Mouse (Mus musculus) ES-CJ7 (cell line): Measurements from ENCODE around the gene Mitd1.

Source experiments
- DNase-seq: peaks from one replicate; pipeline ENCODE4 v3.0.0; 2011; ENCODE audit warnings: low read depth, low spot score

The Mitd1 gene

DNA sequence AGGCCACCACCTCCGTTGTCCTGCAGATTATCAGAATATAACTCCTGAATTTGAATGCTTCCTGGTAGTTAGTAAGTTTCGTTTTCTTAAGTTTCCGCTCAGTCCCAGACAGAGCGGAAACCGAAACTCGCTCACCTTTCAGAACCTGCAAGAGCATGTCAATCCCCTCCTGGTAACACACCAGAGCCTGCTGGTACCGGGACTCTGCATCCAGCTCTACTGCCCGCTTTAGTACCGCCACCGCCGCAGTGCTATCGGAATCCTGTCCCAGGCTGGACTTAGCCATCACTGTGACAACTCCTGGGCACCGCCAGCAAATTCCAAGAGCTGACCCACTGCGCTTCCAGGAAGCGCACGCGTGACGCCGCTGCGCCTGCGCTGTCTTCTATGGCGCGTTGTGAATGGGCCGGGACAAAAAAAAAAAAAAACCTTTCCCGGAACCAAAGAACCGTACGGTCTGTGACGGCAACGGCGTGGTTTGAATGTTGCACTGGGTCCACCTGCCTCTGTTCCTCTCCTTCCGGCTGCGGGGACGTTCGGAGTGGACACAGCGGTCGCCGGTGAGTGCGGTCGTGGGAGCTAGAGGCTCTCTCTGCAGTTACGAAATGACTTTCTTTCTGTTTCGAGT lies at the start of gene Mitd1, which contains the start of gene Mrpl30:
Gene Mitd1 (minus strand): TSS at position 387 of the 628 bp plus-strand sequence.
Gene Mrpl30 (plus strand): TSS at position 453 of the 628 bp plus-strand sequence.
- peak; percentile 96 for DNase-seq

DNA sequence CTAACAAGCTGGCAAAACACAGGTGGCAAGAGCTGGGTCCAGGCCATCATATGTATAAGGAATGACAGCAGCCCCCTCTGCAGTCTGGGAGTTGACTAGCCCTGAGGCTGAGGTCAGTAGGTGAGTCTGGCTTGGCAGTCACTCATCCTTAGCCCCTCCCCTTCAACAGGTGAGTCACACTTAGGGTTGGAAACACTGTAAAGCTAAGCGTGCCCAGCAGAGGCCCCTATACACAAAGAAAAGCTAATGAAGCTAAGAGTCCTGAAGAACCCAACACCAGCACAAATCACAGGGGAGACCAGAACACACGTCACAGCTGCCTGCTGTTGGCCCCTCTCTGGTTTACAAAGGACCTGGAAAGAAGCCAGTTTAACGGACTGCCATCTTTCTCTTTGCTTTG lies 41.6 kb upstream of the Mitd1 start:
- peak; percentile 93 for DNase-seq

DNA sequence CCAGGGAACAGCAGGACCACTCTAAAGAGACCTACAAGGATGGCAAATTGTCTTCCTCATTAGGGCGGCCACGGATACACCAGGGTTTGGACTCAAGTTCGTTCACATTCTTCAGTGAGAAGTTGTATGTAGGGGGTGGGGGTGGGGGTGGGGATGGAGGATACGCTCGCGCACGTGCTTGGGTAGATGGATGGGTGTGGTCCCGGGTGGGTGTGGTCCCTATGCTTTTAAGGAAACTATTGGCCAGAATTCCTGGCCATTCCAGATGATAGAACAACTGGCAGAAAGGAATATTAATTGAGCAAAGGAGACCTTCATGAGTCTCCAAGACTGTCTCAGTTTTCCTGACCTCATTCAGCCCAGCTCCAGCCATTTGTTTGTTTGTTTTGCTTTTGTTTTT lies 35.8 kb upstream of the Mitd1 start:
- peak; percentile 78 for DNase-seq

DNA sequence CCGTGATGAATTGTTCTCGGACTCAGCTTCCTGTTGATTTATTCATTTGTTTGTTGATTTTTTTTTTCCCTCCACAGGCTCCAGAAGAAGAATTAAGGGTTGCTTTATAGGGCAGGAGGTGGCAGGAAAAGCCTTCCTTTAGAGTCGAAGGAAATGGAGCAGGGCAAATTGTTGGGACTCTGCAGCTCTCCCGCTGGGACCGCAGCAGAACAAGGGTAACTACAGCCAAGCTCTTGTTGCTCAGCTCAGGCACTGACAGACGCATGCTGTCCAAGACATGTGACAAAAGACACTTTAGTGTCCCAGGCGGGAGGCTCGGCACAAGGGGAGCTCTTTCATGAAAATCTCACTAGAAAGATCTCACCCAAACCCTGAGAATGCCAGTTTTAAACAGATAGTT lies 32.3 kb upstream of the Mitd1 start:
- DNase-seq, result no peak

DNA sequence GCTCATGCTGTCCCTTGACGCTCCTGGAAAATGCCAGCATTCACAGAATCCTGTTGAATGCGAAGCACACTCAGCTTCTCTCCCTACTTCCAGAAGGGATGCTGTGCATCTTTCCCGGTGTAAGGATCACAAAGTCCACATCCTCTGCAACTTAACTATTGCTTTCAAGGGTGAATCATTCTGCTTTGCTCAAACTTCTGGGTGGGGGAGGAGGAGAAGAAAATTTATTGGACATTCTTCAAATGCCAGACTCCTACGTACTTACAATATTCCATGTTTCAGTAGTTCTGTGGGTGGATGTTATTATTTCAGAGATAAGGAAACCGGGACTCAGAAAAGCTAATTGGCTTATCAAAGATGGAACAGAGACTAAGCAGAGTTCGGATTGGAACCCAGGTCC lies 27.9 kb upstream of the Mitd1 start:
- DNase-seq, result no peak

DNA sequence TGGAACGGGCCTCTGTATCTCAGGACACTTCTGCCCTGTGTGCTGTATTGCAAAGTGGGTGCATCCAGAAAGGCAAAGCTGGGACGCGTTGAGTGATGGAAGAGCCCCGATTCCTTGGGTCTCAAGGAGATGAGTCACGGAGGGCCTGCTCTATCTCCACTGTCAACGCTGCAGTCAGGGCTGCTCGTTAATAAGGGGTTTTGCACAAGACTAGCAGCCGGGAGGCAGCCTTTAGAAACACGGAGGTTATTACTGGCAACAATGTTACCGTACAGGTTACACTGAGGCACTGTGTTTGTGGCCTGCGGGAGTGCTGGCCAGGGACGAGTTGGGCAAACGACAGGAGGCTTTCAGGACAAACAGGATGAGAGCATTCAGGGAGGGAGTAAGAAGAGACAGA lies 27.5 kb upstream of the Mitd1 start:
- no peak for DNase-seq

DNA sequence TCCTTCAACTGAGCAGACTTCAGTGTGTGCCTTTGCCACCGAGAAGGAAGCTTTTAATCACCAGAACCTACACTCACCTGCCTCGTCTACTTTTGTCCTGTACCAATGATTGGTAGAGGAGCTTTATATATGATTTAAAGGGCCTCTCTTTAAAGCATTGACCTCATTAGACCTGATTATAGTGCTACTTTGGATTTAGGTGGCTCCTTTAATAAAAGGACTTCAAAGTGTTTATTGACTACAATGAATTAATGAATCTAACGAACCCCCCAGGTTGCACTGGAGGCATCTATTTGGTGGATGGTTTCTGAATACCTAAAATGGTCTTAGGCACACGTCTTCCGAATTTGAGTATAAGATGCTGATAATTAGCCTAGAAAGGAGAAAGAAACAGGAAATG lies 26.2 kb upstream of the Mitd1 start, which contains the start of gene Lyg2:
Gene Lyg2 (minus strand): TSS at position 101 of the 400 bp plus-strand sequence.
- DNase-seq, result no peak

DNA sequence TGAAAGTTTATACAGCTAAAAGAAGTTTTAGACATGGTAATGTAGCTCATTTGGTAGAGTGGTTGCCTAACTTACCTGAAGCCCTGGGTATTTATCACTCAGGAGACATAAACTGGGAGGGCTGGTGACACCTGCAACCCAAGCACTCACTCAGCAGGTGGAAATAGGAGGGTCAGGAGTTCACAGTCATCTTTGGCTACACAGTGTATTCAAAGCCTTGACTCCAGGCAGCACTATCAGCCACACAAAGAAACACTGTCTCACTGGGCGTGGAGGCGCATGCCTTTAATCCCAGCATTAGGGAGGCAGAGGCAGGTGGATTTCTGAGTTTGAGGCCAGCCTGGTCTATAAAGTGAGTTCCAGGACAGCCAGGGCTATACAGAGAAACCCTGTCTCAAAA lies 22.5 kb upstream of the Mitd1 start:
- peak; percentile 69 for DNase-seq

DNA sequence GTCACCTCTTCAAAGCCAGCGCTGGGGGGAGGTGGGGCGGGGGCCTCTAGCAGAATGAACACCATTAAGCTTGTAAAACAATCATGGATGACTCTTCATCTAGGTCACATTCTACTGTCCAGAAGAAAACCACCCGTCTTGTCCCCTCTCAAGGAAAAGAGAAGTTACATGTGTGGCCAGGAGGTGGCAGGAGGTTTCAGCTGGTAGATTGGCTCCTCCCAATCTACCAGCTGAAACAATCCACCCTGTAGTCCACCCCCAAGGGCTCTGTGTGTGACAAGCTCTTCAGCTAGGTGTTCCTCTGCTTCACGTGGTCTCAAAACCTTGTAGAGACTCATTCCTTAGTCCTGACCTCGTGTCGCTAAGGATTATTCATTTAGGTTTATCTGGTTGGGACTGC lies 13.0 kb upstream of the Mitd1 start:
- peak; percentile 71 for DNase-seq

DNA sequence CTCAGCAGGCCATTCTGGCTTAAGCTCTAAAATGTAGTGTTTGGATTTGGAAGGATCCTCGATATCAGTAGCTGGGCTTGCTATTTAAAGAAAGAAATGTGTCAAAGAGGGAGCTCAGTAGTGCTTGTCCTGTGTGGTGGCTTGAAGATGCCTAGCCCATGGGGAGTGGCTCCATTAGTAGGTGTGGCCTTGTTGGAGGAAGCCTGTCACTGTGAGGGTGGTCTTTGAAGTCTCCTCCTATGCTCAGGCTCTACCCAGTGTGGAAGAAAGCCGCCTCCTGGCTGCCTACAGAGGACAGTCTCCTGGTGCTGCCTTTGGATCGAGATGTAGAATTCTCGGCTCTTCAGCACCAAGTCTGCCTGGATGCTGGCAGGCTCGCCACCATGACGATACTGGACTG lies 10.1 kb upstream of the Mitd1 start:
- peak; percentile 82 for DNase-seq

DNA sequence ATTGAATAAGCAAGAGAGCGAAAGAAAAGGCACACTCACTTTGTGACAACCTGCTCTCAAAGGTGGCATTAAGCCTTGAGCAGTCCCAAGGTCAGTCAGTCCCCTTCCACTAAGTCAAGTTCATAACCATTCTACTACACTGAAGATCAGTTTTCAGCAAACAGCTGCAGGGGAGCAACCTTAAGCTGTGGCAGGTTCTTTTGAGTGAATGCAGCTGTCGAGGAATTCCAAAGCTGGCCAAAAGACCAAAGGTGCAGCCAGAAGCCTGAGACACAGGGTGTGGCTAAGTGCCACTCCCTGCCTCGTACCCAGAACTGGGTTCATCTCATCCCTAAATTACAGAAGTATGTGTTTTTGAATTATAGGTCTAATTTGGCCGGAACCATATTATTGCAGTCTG lies 9.6 kb upstream of the Mitd1 start:
- no peak for DNase-seq

DNA sequence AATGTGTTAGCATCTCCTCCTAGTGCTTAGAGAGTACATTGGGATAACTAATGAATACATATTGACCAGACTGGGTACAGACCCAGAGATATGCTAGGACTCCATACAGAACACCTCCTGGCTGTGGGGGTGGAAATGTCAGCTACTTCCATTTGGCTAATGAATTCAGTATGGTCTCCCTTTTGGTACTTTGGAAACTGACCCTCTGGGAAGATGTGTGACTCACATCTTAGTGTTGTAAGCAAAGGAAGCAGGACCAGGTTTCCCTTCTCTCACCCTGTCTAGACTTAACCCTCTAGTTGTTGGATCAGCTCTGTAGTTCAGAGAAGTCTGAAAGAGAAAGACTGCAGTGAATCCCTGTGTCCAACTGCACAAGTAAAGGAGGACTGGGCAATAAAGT lies 4.4 kb upstream of the Mitd1 start:
- DNase-seq, result no peak

DNA sequence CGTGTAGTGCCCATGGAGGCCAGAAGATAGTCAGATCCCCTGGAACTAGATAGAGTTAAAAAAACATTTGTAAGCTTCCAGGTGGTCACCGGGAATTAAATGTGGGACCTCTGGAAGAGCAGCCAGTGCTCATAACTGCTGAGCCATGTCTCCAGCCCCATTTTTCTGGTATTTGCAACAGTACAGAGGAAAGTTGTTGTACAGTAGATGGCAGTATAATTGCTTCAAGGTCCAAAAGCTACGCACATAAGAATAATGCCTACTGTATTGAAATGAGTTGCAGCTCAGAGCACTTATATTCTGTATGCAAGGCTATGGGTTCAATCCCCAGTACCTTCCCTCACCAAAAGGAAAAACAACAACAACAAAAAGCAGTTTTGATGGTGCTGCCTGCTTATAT lies 1.2 kb upstream of the Mitd1 start:
- DNase-seq, result no peak

DNA sequence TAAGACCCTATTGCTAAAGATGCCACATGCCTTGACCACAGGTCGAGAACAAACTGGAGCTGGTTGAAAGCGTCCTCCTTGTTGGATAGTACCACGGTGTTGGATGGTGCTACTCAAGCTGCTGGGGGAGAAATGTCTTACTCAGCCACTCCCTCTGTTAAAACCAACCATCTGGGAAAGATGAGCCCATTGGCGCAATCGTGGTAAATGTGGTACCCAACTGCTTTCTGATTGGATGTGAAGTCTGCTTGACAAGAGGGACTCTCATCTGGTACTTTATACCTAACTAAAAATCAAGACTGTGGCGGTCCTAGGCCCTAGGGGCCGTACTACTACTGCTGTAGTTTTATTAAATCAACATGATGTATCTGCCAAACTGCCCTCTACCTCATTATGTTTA lies 1.0 kb downstream of the Mitd1 start:
- DNase-seq, result no peak

DNA sequence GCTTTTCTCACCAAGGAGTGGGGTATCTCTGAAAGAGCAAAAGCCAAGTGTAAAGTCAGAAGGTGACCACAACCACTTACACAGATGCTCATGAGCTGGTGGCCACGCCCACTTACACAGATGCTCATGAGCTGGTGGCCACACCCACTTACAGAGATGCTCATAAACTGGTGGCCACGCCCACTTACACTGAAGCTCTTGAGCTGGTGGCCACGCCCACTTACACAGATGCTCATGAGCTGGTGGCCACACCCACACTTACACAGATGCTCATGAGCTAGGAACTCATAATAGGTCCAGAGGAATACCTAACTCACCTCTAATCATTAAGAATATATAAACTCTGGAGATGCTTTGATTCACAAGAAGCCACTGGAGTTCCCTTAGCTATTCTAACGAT lies 5.8 kb downstream of the Mitd1 start:
- DNase-seq, result peak; percentile 86

DNA sequence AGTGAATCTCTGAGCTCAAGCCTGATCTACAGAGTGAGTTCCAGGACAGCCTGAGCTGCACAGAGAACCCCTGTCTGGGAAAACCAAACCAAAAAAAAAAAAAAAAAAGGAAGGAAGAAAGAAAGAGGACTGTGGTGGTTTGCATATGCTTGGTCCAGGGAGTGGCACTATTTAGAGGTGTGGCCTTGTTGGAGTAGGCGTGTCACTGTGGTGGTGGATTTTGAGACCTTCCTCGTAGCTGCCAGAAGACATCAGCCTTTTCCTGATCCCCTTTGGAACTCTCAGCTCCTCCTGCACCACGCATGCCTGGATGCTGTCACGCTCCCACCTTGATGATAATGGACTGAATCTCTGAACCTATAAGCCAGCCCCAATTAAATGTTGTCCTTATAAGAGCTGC lies 6.8 kb downstream of the Mitd1 start:
- DNase-seq, result peak; percentile 68

DNA sequence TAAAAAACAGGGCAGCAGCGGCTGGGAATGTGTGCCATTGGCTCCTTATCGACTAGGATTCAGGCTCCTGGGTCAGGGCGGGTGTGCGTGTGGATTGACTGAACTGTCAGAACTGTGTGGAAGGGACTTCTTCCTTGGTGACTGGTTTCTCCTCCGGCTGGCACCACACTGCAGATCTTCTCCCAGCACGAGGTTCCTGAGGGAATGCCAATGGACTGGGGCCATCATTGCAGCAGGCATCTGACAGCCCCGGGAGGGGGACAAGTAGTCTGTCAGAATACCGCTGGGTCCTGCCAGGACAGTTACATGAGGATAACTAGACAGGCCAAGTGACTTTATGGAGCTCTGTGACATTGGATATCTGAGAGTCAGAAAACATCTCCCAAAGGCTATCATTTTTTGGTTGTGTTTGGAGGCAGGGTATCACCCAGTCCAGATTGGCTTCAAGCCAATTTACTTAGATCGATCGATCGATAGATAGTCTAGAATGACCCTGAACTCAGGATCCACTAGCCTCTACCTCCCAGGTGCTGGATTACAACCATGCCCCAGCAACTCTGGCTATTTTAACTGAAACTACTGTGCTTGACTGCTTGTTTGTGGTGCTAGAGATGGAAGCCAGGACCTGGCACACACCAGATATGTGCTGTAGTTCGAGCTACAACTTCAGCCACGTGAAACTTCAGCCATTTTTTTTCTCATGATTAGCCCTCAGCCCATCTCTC lies 12.3 kb downstream of the Mitd1 start:
- DNase-seq, result no peak

DNA sequence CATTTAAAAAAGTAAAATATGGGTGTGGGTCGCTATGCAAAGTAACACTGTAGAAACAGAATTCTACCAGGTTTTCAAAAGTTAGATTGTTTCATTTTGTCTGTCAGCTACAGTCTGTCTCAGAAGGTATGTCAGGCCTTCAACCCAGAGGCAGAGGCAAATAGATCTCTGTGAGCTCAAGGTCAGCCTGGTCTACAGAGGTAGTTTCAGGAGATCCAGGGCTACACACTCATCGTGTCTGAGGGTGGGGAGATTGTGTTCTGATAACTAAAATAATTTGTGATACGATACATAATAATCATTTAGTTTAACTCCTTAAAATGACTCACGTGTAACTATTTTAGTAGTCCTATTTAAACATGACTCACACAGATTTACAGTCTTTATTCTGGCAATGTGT lies 17.1 kb downstream of the Mitd1 start:
- DNase-seq, result no peak

DNA sequence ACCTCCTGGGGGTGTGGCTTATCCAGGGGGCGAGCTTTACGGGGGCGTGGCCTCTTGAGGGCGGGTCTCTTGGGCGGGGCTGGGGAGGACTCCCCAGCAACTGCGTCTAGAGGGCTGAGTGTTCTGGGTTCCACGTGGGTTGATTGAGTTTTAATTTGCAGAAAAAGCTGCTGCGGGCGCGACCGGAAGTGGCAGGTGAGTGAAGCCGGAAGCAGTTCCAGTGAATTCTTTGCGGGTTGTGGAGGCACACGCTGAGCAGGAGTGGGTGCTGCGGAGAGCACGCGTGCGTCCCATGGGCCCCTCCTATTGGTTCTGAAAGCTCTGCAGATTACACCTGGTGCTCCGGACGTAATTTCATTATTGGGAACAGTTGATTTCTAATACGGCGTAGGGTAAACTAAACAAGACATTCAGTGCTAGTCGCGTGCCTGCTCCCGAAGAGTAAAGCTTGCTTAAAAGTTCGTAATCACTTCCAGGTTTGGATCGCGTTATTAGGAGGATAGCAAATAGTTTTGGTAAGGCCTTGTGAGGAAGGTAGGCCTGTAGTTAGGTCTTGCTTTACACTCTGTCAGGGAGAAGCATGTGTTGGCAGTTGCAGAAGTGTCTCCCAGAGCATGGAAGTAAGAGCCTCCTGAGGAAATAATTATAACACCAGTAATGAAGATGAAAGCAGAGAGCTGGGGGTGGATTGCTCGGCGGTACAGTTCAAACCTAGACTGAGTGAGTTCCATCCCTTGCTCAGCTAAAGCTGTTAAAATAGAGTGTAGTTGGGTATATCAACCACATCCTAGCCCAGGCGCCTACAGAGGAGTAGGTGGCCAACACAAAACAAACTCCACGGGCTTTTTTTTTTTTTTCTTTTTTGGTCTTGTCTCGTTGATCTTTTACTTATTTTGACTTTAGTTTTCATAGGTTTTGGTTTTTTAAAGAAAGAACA lies 17.8 kb downstream of the Mitd1 start:
- peak; percentile 95 for DNase-seq

DNA sequence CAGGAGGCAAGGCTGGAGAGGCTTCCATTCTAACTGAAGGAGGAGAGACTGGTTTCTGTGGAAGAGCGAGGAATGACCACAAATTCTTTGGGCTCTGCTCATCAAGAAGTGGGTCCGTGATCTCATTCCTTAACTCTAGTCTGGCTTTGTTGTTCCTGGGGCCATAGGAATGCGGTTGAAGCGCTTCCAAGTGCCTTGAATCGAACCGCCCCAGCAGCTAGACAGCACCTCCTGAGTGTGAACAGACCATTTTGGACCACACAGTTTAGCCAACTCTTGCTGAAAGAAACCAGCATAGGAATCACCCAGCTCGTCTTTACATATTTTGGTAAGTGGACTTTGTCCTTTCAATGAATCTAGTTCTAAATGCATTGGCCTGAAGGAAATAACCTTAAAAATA lies 18.5 kb downstream of the Mitd1 start, which contains the start of gene Lipt1:
Gene Lipt1 (plus strand): TSS at position 35 of the 400 bp plus-strand sequence.
- no peak for DNase-seq

DNA sequence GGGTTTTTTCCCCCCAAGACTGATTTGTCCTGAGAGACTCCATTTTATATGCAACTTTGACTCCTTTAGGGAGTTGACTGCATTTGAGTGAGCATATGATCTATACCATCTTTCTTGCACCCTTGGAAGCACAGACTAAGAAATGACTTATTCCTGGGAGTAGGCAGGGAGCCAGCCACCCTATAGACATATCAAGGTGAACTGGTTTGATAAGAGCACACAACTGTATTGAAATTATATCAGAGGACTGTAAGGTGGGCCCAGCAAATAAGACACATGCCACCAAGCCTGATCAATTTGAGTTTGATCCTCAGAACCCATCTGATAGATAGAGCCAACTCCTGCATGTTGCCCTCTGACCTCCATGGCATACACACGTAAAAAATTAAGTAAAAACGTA lies 20.8 kb downstream of the Mitd1 start:
- DNase-seq, result no peak

DNA sequence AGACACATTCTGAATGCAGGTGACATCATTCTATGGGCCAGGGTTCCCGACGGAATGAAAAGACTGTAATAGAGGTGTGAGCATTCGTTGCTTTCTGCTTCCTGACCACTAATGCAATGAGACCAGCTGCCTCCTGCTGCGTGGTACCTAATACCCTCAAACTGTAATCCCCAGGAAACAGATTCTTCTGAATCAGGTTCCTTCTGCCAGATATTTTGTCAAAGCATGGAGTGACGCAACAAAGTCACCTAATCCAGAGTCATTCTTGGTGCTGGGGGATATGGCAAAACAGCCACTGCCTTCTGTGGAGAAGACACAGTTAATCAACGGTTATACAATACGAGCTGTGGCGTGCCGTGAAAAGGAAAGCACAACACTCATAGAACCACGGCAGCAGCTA lies 21.6 kb downstream of the Mitd1 start:
- DNase-seq, result no peak
